Mouse (Mus musculus) ES-Bruce4 (cell line): ENCODE data around the gene Mcoln3.

Experiments used
- CTCF ChIP-seq: IDR thresholded peaks from one replicate; pipeline ENCODE4 v1.8.1; 2011; ENCODE audit warnings: low read depth, low read length
- EP300 ChIP-seq: IDR thresholded peaks from 2 replicates; pipeline ENCODE4 v1.6.1; 2011; ENCODE audit warnings: low read depth, low read length; ENCODE audit not compliant: insufficient read depth

DNA sequence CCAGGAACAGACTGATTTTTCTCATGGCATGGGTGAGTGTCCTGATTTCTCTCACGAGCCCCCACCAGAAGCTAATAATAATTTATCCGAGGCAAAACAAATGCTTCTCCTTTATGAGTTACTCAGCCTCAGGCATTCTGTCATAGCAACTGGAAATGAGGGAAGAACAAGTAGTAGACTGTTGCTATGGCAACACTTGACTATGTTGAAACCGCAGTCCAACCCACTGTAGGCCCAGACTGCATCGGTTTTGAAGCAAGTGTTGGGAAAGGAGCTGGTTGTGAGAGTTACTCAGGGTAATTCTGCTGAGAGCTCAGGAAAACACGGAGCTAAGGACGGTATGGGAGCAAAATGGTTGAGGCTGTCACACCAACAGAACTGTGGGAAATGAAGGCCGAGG is 25.3 kb downstream of the Mcoln3 start:
- TF ChIP-seq CTCF (no peak), EP300 (no peak)
